ENCODE assay signal across 11 mouse cellular contexts in the genomic region with DNA sequence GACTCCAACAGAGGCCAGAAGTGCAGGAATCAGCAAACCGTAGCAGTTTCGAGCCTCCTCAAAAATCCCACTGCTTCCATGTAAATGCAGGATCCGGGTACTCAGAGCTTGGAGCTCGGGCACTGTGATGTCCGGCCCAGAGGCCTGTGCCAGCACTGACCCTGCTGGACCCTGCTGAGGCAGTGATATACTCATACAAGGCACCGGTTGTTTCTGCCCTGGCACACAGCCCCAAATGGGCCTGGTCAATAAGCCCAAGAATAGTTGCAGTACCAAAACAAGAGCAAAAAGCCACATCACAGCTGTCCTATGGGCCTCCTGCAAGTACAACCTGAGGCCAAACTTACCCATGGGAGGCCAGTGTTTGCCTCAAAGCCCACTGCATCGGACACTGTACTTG. TPM values are rescaled to one million over a fixed set of nuclear protein-coding genes. Genes with fewer than 3 reads are reported as not detected.
"Had no signal": no experiment of that assay in that cellular context is flagged by ENCODE, and none has a peak within 500 bp of the region (broad histone marks: within the 10 kb centered on the region; RNA-seq: fewer than 3 reads in every experiment).

No protein-coding gene starts in this region.

- H3K9me3 ChIP-seq: limb, embryonic 13.5 days; midbrain, embryonic 12.5 days had no signal

- H3K27me3 ChIP-seq: limb, embryonic 13.5 days; midbrain, embryonic 12.5 days had no signal

- DNase-seq: left cerebral cortex, postnatal 4 days; lung, adult 18-20 months; retina, postnatal 1 day; right cerebral cortex, postnatal 4 days; spleen, adult 18-20 months; thymus, adult 18-20 months; thymus, postnatal 14 days had no signal

- H3K27ac ChIP-seq: limb, embryonic 13.5 days; liver, embryonic 14.5 days; midbrain, embryonic 12.5 days had no signal

- H3K4me2 ChIP-seq: limb, embryonic 13.5 days; midbrain, embryonic 12.5 days had no signal

- H3K36me3 ChIP-seq: limb, embryonic 13.5 days; midbrain, embryonic 12.5 days had no signal

- H3K4me3 ChIP-seq: limb, embryonic 13.5 days; midbrain, embryonic 12.5 days; myocyte had no signal

- H3K9ac ChIP-seq: limb, embryonic 13.5 days; liver, embryonic 14.5 days; midbrain, embryonic 12.5 days had no signal

RNA-seq across cellular contexts. Expression of a gene that starts 36.4 kb away (rescaled TPM):
- polyA plus RNA-seq: myocyte had no signal
